28 mouse cellular contexts compared by ENCODE assay signal in genomic region chr16:87719071-87719470, GRCm38 (mm10).
"Had no signal": no experiment of that assay in that cellular context is flagged by ENCODE, and none has a peak within 500 bp of the region (broad histone marks: within the 10 kb centered on the region; RNA-seq: fewer than 3 reads in every experiment).

No protein-coding gene starts in this region.

- H3K4me3 ChIP-seq: heart, embryonic 12.5 days; heart, embryonic 15.5 days; hindbrain, embryonic 10.5 days; hindbrain, embryonic 12.5 days; hindbrain, embryonic 13.5 days; hindbrain, embryonic 15.5 days; intestine, embryonic 15.5 days; kidney, embryonic 15.5 days; layer of hippocampus, adult 2 months; left cerebral cortex, adult 2 months had no signal

- H3K27me3 ChIP-seq: heart, embryonic 12.5 days; heart, embryonic 13.5 days; heart, embryonic 15.5 days; hindbrain, embryonic 12.5 days; hindbrain, embryonic 13.5 days; hindbrain, embryonic 15.5 days; intestine, embryonic 15.5 days; kidney, embryonic 15.5 days had no signal

- DNase-seq: heart, postnatal 10 days; heart, postnatal 14 days; heart, postnatal 36 days; kidney, adult 11 months; kidney, adult 18-20 months; kidney, adult 2 months; kidney, adult 8-10 months; kidney, adult 9 months; kidney, postnatal 10 days; kidney, postnatal 14 days; kidney, postnatal 36 days; kidney, postnatal 4 days; layer of hippocampus, adult 9-11 months; layer of hippocampus, postnatal 36 days had no signal

- H3K9me3 ChIP-seq: heart, embryonic 12.5 days; heart, embryonic 13.5 days; heart, embryonic 15.5 days; hindbrain, embryonic 10.5 days; hindbrain, embryonic 12.5 days; hindbrain, embryonic 13.5 days; hindbrain, embryonic 15.5 days; intestine, embryonic 15.5 days; kidney, embryonic 15.5 days had no signal

- H3K27ac ChIP-seq: heart, embryonic 15.5 days; hindbrain, embryonic 10.5 days; hindbrain, embryonic 12.5 days; hindbrain, embryonic 13.5 days; hindbrain, embryonic 14.5 days; hindbrain, embryonic 15.5 days; hindbrain, postnatal 0 days; intestine, embryonic 15.5 days; kidney, embryonic 15.5 days; kidney, postnatal 0 days; layer of hippocampus, adult 2 months; left cerebral cortex, adult 2 months had no signal
